Mouse (Mus musculus): Measurements from ENCODE around the gene Gpr153. TPM values are rescaled to one million over a fixed set of nuclear protein-coding genes. Genes with fewer than 3 reads are reported as not detected.
"Not testable (repeated sequence)": the region's sequence is repeated elsewhere in the genome, so short reads cannot be mapped to it uniquely, and the experiment has no call there.

The Gpr153 gene
- 0.34 and 0.59 TPM in 2 replicates for polyA plus RNA-seq (2015; fragmentation: Nextera tagmentation; extraction: Ambion mirVana)

GRCm38 (mm10) chr4:152273621-152274236, at the start of gene Gpr153:
TSS of gene Gpr153 (plus strand) at chr4:152274232.
- ATAC-seq (ENCODE audit: low read depth) = peak; percentile 50
- H3K4me1 ChIP-seq (ENCODE audit: control insufficient read depth, low read depth, low read length) = no peaks in the 10 kb centered on the region; the same call in 1 of the 2 replicates
- H3K9me3 ChIP-seq (replicated peaks; ENCODE audit: control insufficient read depth, low read length) = no peaks in the 10 kb centered on the region
- no peaks in the 10 kb centered on the region for H3K36me3 ChIP-seq (ENCODE audit: control insufficient read depth, insufficient read depth)
- H3K4me3 ChIP-seq (ENCODE audit: low read depth, low read length) = peak within 1 kb of the TSS; percentile 48
- H3K4me2 ChIP-seq (ENCODE audit: low read depth, low read length) = peak within 1 kb of the TSS; percentile 64
- 2% methylated on average over 41 of the region's 48 CpGs for WGBS (ENCODE audit: insufficient replicate concordance)
- peaks cover 37% of the 10 kb centered on the region for H3K27me3 ChIP-seq (ENCODE audit: control insufficient read depth, insufficient read depth, low read depth, low read length)
- H3K9ac ChIP-seq (ENCODE audit: low read depth, low read length) = peak within 1 kb of the TSS; percentile 34; the same call in 1 of the 2 replicates
- H3K27ac ChIP-seq (ENCODE audit: low read length) = no peak within 1 kb of the TSS

- Histone ChIP-seq H3K4me2 (ENCODE audit: low read depth, low read length) (no peak overlapping the region), H3K4me1 (ENCODE audit: control insufficient read depth, low read depth, low read length) (no peaks in the 10 kb centered on the region), H3K27ac (ENCODE audit: low read length) (no peak overlapping the region), H3K27me3 (ENCODE audit: control insufficient read depth, insufficient read depth, low read depth, low read length) (no peaks in the 10 kb centered on the region), H3K4me3 (ENCODE audit: low read depth, low read length) (no peak overlapping the region), H3K9me3 (replicated peaks; ENCODE audit: control insufficient read depth, low read length) (no peaks in the 10 kb centered on the region), H3K36me3 (ENCODE audit: control insufficient read depth, insufficient read depth) (no peaks in the 10 kb centered on the region), H3K9ac (ENCODE audit: low read depth, low read length) (no peak overlapping the region)
- WGBS (ENCODE audit: insufficient replicate concordance) = 76% methylated on average over 13 of the region's 13 CpGs
- ATAC-seq (ENCODE audit: low read depth) = no peak
These were observed 47.0 kb upstream of the Gpr153 start for GRCm38 (mm10) chr4:152226901-152227486.

- no peak overlapping the region for H3K27ac ChIP-seq (ENCODE audit: low read length)
- H3K4me2 ChIP-seq (ENCODE audit: low read depth, low read length) = no peak overlapping the region
- no peak overlapping the region for H3K4me3 ChIP-seq (ENCODE audit: low read depth, low read length)
- no peaks in the 10 kb centered on the region for H3K27me3 ChIP-seq (ENCODE audit: control insufficient read depth, insufficient read depth, low read depth, low read length)
- no peak overlapping the region for H3K9ac ChIP-seq (ENCODE audit: low read depth, low read length)
- 71% methylated on average over 12 of the region's 12 CpGs for WGBS (ENCODE audit: insufficient replicate concordance)
- H3K4me1 ChIP-seq (ENCODE audit: control insufficient read depth, low read depth, low read length) = no peaks in the 10 kb centered on the region
- no peak for ATAC-seq (ENCODE audit: low read depth)
- H3K36me3 ChIP-seq (ENCODE audit: control insufficient read depth, insufficient read depth) = no peaks in the 10 kb centered on the region
- H3K9me3 ChIP-seq (replicated peaks; ENCODE audit: control insufficient read depth, low read length) = no peaks in the 10 kb centered on the region
These were observed 46.1 kb upstream of the Gpr153 start for GRCm38 (mm10) chr4:152227749-152228527.

GRCm38 (mm10) chr4:152230331-152230730, 43.7 kb upstream of the Gpr153 start:
- H3K27me3 ChIP-seq (ENCODE audit: control insufficient read depth, insufficient read depth, low read depth, low read length); ATAC-seq (ENCODE audit: low read depth); H3K4me1 ChIP-seq (ENCODE audit: control insufficient read depth, low read depth, low read length); H3K36me3 ChIP-seq (ENCODE audit: control insufficient read depth, insufficient read depth); H3K9me3 ChIP-seq (replicated peaks; ENCODE audit: control insufficient read depth, low read length); H3K27ac ChIP-seq (ENCODE audit: low read length); H3K4me2 ChIP-seq (ENCODE audit: low read depth, low read length); H3K9ac ChIP-seq (ENCODE audit: low read depth, low read length); H3K4me3 ChIP-seq (ENCODE audit: low read depth, low read length): not testable (repeated sequence)
- 54% methylated on average over 4 of the region's 4 CpGs for WGBS (ENCODE audit: insufficient replicate concordance)

GRCm38 (mm10) chr4:152231326-152231725, 42.7 kb upstream of the Gpr153 start:
- Histone ChIP-seq H3K36me3 (ENCODE audit: control insufficient read depth, insufficient read depth) (no peaks in the 10 kb centered on the region), H3K4me3 (ENCODE audit: low read depth, low read length) (no peak overlapping the region), H3K4me1 (ENCODE audit: control insufficient read depth, low read depth, low read length) (no peaks in the 10 kb centered on the region), H3K4me2 (ENCODE audit: low read depth, low read length) (no peak overlapping the region), H3K27me3 (ENCODE audit: control insufficient read depth, insufficient read depth, low read depth, low read length) (no peaks in the 10 kb centered on the region), H3K9me3 (replicated peaks; ENCODE audit: control insufficient read depth, low read length) (no peaks in the 10 kb centered on the region), H3K9ac (ENCODE audit: low read depth, low read length) (no peak overlapping the region), H3K27ac (ENCODE audit: low read length) (no peak overlapping the region)
- WGBS (ENCODE audit: insufficient replicate concordance) = 58% methylated on average over 7 of the region's 7 CpGs
- ATAC-seq (ENCODE audit: low read depth) = no peak

GRCm38 (mm10) chr4:152232411-152232903, 41.6 kb upstream of the Gpr153 start:
- no peak overlapping the region for H3K27ac ChIP-seq (ENCODE audit: low read length)

GRCm38 (mm10) chr4:152239974-152240373, 34.1 kb upstream of the Gpr153 start:
- no peak overlapping the region for H3K27ac ChIP-seq (ENCODE audit: low read length)
- H3K9me3 ChIP-seq (replicated peaks; ENCODE audit: control insufficient read depth, low read length) = no peaks in the 10 kb centered on the region
- H3K27me3 ChIP-seq (ENCODE audit: control insufficient read depth, insufficient read depth, low read depth, low read length) = no peaks in the 10 kb centered on the region
- no peak overlapping the region for H3K4me2 ChIP-seq (ENCODE audit: low read depth, low read length)
- 63% methylated on average over 4 of the region's 4 CpGs for WGBS (ENCODE audit: insufficient replicate concordance)
- H3K4me1 ChIP-seq (ENCODE audit: control insufficient read depth, low read depth, low read length) = no peaks in the 10 kb centered on the region
- no peak overlapping the region for H3K4me3 ChIP-seq (ENCODE audit: low read depth, low read length)
- H3K9ac ChIP-seq (ENCODE audit: low read depth, low read length) = no peak overlapping the region
- ATAC-seq (ENCODE audit: low read depth) = no peak
- no peaks in the 10 kb centered on the region for H3K36me3 ChIP-seq (ENCODE audit: control insufficient read depth, insufficient read depth)

More at GRCm38 (mm10) chr4:152232411-152232903, 41.6 kb upstream of the Gpr153 start:
- H3K9ac ChIP-seq (ENCODE audit: low read depth, low read length) = no peak overlapping the region
- H3K4me2 ChIP-seq (ENCODE audit: low read depth, low read length) = no peak overlapping the region
- no peak for ATAC-seq (ENCODE audit: low read depth)
- WGBS (ENCODE audit: insufficient replicate concordance) = 69% methylated on average over 4 of the region's 4 CpGs
- no peaks in the 10 kb centered on the region for H3K9me3 ChIP-seq (replicated peaks; ENCODE audit: control insufficient read depth, low read length)
- H3K4me3 ChIP-seq (ENCODE audit: low read depth, low read length) = no peak overlapping the region
- H3K36me3 ChIP-seq (ENCODE audit: control insufficient read depth, insufficient read depth) = no peaks in the 10 kb centered on the region
- H3K4me1 ChIP-seq (ENCODE audit: control insufficient read depth, low read depth, low read length) = no peaks in the 10 kb centered on the region
- H3K27me3 ChIP-seq (ENCODE audit: control insufficient read depth, insufficient read depth, low read depth, low read length) = no peaks in the 10 kb centered on the region

GRCm38 (mm10) chr4:152243241-152243891, 30.7 kb upstream of the Gpr153 start:
- 63% methylated on average over 9 of the region's 9 CpGs for WGBS (ENCODE audit: insufficient replicate concordance)
- H3K9ac ChIP-seq (ENCODE audit: low read depth, low read length) = no peak overlapping the region
- no peaks in the 10 kb centered on the region for H3K9me3 ChIP-seq (replicated peaks; ENCODE audit: control insufficient read depth, low read length)
- no peaks in the 10 kb centered on the region; the same call in 1 of the 2 replicates for H3K4me1 ChIP-seq (ENCODE audit: control insufficient read depth, low read depth, low read length)
- H3K4me2 ChIP-seq (ENCODE audit: low read depth, low read length) = no peak overlapping the region
- no peaks in the 10 kb centered on the region for H3K27me3 ChIP-seq (ENCODE audit: control insufficient read depth, insufficient read depth, low read depth, low read length)
- H3K36me3 ChIP-seq (ENCODE audit: control insufficient read depth, insufficient read depth) = no peaks in the 10 kb centered on the region
- no peak for ATAC-seq (ENCODE audit: low read depth)
- no peak overlapping the region for H3K4me3 ChIP-seq (ENCODE audit: low read depth, low read length)
- H3K27ac ChIP-seq (ENCODE audit: low read length) = no peak overlapping the region

Measured in liver, embryonic 16.5 days (tissue).